Mouse (Mus musculus) kidney, embryonic 14.5 days (tissue): Measurements from ENCODE around the gene Eif3d. TPM values are rescaled to one million over a fixed set of nuclear protein-coding genes. Genes with fewer than 3 reads are reported as not detected.

Experiments used
- polyA plus RNA-seq: library from polyadenylated mRNA; unstranded; fragments of >200 nt; fragmentation: Nextera tagmentation; extraction: Ambion mirVana; gene quantifications from 2 replicates; pipeline ENCODE4 v1.2.1, GENCODE M21; 2014

Gene Eif3d
- polyA plus RNA-seq, 1 experiment from 2014 or later, result 247 TPM

Other genes with a start within 250 kb of the Eif3d start
- gene Apol9b, start 241.8 kb downstream of the Eif3d start, polyA plus RNA-seq, result 0.34 TPM in 1 of 2 replicates, not detected in the other
- gene Apol8, start 213.8 kb downstream of the Eif3d start, polyA plus RNA-seq, result not detected in 2 replicates
- gene Myh9, start 128.6 kb downstream of the Eif3d start, polyA plus RNA-seq, result 43.8 and 72.3 TPM in 2 replicates
- gene Txn2, start 41.8 kb downstream of the Eif3d start, polyA plus RNA-seq, result 269 and 294 TPM in 2 replicates
- gene Foxred2, start 14.1 kb downstream of the Eif3d start, polyA plus RNA-seq, result 4.2 and 6.2 TPM in 2 replicates
- gene Cacng2, start 149.2 kb upstream of the Eif3d start, polyA plus RNA-seq, result not detected in 2 replicates
- 92.9 and 105 TPM in 2 replicates for gene Ift27, start 203.3 kb upstream of the Eif3d start, polyA plus RNA-seq
- gene Pvalb, start 235.6 kb upstream of the Eif3d start, polyA plus RNA-seq, result not detected in 2 replicates